Mouse (Mus musculus): ENCODE measurements around the gene Urad. TPM values are rescaled to one million over a fixed set of nuclear protein-coding genes. Genes with fewer than 3 reads are reported as not detected.

Urad gene
- polyA plus RNA-seq, 1 experiment from 2014 or later = not detected

DNA sequence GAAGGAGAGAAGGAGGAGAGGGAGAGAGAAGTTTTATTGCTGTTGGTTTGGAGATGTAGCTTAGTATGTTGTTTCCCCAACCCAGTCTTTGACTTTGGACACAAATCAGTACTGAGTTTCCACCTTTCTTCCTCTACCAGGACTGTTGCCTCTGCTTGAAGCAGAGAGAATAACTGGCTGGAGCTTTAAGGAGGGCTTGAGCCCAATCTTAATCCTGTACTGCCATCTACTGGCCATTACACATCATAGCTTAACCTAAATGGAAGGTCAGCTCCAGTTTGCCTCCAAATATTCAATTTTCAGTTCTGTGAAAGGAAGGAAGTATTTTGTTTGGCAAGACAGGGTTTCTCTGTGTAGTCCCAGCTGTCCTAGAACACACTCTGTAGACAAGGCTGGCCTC is 2.6 kb downstream of the Urad start:
- H3K27me3 ChIP-seq (replicated peaks; ENCODE audit: insufficient read depth, low read length) = peaks cover 54% of the 10 kb centered on the region

DNA sequence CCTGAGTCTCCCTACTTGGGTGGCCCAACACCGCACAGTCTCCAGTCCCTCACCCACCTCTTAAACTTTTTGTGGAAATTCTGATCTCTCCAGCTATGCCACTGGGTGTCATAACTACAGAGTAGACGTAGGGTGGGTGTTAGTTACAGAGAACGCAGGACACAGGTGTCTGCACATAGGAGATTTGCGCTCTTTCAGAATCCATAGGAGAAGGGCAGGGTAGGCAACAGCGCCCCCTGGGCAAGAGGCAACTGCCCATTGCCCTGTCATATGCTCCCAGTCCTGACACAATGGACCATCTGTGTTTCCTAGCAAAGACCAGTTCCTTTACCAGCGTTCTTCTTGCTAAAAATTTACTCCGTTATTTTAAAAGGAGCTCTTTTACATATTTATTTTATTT is 4.2 kb downstream of the Urad start:
- 18% methylated on average over 7 of the region's 7 CpGs for WGBS
- H3K4me2 ChIP-seq (replicated peaks; ENCODE audit: low read depth, low read length) = no peak overlapping the region
- no peak for DNase-seq (ENCODE audit: low spot score)
- H3K9ac ChIP-seq (replicated peaks; ENCODE audit: low read depth) = no peak overlapping the region
- ATAC-seq = no peak
- no peak for TF ChIP-seq EP300 (IDR thresholded peaks at IDR 0.05)
- peak; percentile 62 for TF ChIP-seq CTCF (IDR thresholded peaks at IDR 0.05)
- H3K27me3 ChIP-seq (replicated peaks; ENCODE audit: insufficient read depth, low read length) = peaks cover 66% of the 10 kb centered on the region
- no peaks in the 10 kb centered on the region for H3K4me1 ChIP-seq (ENCODE audit: insufficient read depth, low read depth, low read length)
- H3K36me3 ChIP-seq (ENCODE audit: insufficient read depth, low read length) = no peaks in the 10 kb centered on the region
- no peak overlapping the region for H3K4me3 ChIP-seq (ENCODE audit: low read depth, low read length)
- H3K9me3 ChIP-seq (ENCODE audit: low read length) = no peaks in the 10 kb centered on the region
- H3K27ac ChIP-seq (ENCODE audit: low read length) = no peak overlapping the region

More for the DNA sequence above, 2.6 kb downstream of the Urad start:
- no peaks in the 10 kb centered on the region for H3K36me3 ChIP-seq (ENCODE audit: insufficient read depth, low read length)
- TF ChIP-seq CTCF (IDR thresholded peaks at IDR 0.05) = peak; percentile 90
- no peak for TF ChIP-seq EP300 (IDR thresholded peaks at IDR 0.05)
- ATAC-seq = peak; percentile 55
- no peak overlapping the region for H3K4me3 ChIP-seq (ENCODE audit: low read depth, low read length)
- no peak overlapping the region for H3K27ac ChIP-seq (ENCODE audit: low read length)
- H3K4me2 ChIP-seq (replicated peaks; ENCODE audit: low read depth, low read length) = no peak overlapping the region
- DNase-seq (ENCODE audit: low spot score) = peak; percentile 92
- H3K9me3 ChIP-seq (ENCODE audit: low read length) = no peaks in the 10 kb centered on the region
- H3K4me1 ChIP-seq (ENCODE audit: insufficient read depth, low read depth, low read length) = no peaks in the 10 kb centered on the region
- H3K9ac ChIP-seq (replicated peaks; ENCODE audit: low read depth) = no peak overlapping the region

DNA sequence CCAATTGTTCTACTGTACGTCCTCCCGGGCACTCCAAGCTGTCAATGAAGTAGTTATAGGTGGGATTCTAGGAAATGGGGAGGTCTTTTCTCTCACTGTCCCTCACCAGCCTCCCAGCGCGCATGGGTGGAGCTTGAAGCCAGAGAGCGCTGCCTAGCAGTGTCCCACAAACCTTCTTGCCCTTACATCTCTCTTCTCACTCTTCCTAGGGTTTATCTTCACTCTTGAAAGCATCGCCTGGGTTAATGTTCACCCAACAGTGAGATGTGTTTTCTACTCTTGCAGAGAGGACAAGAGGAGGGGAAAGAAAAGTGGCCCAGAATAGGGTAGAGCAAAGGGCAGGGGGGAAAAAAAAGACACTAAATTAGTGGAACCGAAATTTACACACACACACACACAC is 4.9 kb downstream of the Urad start:
- Histone ChIP-seq H3K27me3 (replicated peaks; ENCODE audit: insufficient read depth, low read length) (peaks cover 71% of the 10 kb centered on the region), H3K27ac (ENCODE audit: low read length) (no peak overlapping the region), H3K9ac (replicated peaks; ENCODE audit: low read depth) (no peak overlapping the region), H3K4me2 (replicated peaks; ENCODE audit: low read depth, low read length) (no peak overlapping the region), H3K4me1 (ENCODE audit: insufficient read depth, low read depth, low read length) (no peaks in the 10 kb centered on the region), H3K9me3 (ENCODE audit: low read length) (no peaks in the 10 kb centered on the region), H3K4me3 (ENCODE audit: low read depth, low read length) (no peak overlapping the region), H3K36me3 (ENCODE audit: insufficient read depth, low read length) (no peaks in the 10 kb centered on the region)
- ATAC-seq (no peak), DNase-seq (ENCODE audit: low spot score) (no peak)
- TF ChIP-seq CTCF (IDR thresholded peaks at IDR 0.05) (no peak), EP300 (IDR thresholded peaks at IDR 0.05) (no peak)
- WGBS = 10% methylated on average over 7 of the region's 7 CpGs

DNA sequence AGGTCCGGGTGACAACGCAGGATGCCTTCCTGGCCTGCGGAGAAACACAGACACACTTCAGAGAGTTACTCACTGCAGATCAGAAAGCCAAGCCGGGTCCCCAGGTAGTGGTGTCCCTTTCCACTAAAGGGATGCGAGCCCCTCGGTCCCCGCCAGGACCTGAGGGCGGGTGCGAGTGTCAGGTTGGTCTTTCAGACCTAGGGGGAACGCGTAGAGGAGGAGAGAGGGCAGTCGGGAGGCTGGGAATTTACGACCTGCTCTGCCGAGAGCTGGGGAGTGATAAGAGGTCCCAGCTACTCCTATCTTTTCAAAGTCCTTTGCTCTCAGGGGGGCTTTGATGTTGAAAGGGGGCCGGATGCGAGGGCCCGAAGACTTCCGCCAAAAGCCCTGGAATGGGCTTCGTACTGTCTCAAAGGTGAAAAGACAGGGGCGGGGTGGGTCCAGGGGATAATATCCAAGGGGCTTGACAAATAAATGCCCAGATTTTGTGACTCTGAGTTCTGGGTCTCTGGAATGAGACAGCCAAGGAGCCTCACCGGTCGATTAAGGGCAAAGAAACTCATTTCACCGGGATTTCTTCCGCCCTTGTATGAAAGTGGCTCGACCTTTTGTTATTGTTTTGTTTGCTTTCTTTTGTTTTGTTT is 6.7 kb downstream of the Urad start:
- no peak for DNase-seq (ENCODE audit: low spot score)
- Histone ChIP-seq H3K4me2 (replicated peaks; ENCODE audit: low read depth, low read length) (no peak overlapping the region), H3K9ac (replicated peaks; ENCODE audit: low read depth) (no peak overlapping the region), H3K36me3 (ENCODE audit: insufficient read depth, low read length) (no peaks in the 10 kb centered on the region), H3K4me1 (ENCODE audit: insufficient read depth, low read depth, low read length) (no peaks in the 10 kb centered on the region), H3K4me3 (ENCODE audit: low read depth, low read length) (no peak overlapping the region), H3K27ac (ENCODE audit: low read length) (no peak overlapping the region), H3K27me3 (replicated peaks; ENCODE audit: insufficient read depth, low read length) (peaks cover 82% of the 10 kb centered on the region), H3K9me3 (ENCODE audit: low read length) (no peaks in the 10 kb centered on the region)
- TF ChIP-seq CTCF (IDR thresholded peaks at IDR 0.05) (no peak), EP300 (IDR thresholded peaks at IDR 0.05) (no peak)
- WGBS = 2% methylated on average over 25 of the region's 25 CpGs
- no peak for ATAC-seq

DNA sequence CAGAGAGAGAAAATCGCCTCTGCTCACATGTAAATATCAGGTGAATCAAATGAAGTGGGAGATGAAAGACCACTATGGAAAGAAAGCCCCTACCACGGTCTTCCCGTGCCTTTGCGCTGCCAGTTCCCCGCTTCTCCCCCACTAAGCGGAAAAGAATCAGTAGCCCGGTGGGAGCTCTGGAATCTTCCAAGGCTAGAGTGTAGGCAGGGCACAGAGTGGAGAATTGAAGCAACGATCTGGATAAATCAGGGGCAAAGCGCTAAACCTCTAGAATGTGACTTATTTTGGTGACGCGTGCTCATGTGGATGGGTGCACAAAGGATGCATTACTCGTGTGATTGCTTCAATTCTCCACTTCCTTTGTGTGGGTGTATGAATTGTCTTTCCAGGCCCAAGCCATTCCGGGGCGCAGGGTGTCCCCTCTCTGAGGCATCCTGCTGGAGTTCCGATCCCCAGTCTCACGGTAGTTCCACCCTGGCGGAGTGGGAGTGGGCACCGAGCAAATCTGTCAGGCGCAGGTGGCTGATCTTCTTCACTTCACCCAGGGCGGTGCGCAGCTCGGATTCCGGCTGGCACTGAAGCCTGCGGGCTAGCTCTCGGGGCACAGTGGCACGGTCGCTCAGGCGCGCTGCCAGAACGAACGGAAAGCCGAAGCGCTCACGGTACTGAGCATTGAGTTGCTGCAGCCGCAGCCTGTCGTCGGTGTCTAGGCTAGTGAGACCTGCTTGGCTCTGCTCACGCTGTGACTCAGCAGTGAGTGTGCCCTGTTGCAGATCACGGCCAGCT is 7.4 kb downstream of the Urad start:
- Histone ChIP-seq H3K4me3 (ENCODE audit: low read depth, low read length) (no peak overlapping the region), H3K4me2 (replicated peaks; ENCODE audit: low read depth, low read length) (no peak overlapping the region), H3K9ac (replicated peaks; ENCODE audit: low read depth) (no peak overlapping the region), H3K4me1 (ENCODE audit: insufficient read depth, low read depth, low read length) (no peaks in the 10 kb centered on the region), H3K27ac (ENCODE audit: low read length) (no peak overlapping the region), H3K9me3 (ENCODE audit: low read length) (no peaks in the 10 kb centered on the region), H3K27me3 (replicated peaks; ENCODE audit: insufficient read depth, low read length) (peaks cover 90% of the 10 kb centered on the region), H3K36me3 (ENCODE audit: insufficient read depth, low read length) (no peaks in the 10 kb centered on the region)
- no peak for TF ChIP-seq CTCF (IDR thresholded peaks at IDR 0.05)
- no peak for TF ChIP-seq EP300 (IDR thresholded peaks at IDR 0.05)
- DNase-seq (ENCODE audit: low spot score) (no peak), ATAC-seq (no peak)
- 2% methylated on average over 39 of the region's 39 CpGs for WGBS

DNA sequence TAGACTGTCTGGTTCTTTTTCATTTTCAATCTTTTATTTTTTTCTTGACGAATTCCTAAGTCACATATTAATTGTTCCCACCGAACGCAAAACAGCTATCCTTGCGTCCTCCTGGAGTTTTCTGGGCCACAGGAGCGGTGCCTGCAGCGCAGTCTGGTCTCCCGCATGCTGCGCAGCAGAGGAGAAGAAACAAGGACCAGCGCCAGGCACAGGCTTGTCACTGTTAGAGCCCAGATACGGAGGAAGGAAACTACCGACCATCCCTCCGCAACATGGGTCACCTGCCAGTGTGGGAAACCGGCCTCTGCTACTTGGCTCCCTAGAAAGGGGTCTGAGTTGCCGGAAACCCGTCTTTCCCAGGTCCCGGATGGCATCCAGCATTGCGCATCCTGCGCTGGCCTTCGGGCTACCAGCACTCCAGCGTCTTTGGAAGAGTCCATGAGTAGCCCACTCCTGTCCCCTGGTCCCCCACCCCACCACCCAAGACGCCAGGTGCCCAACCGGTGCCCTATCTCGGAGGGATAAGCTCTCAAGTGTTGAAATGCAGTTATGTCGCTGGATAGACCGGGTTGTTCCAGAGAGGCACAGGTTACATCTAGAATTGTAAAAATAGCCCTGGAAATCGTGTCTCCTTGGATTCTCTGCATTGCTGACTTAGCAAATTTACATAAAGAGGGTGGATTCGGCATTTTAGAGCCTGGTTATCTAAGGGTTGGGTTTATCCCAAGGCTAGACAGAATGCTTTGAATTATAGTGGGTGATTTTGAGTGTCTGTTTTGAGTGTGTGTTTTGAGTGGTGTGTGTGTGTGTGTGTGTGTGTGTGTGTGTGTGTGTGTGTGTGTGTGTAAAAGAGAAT is 9.2 kb downstream of the Urad start:
- Histone ChIP-seq H3K4me3 (ENCODE audit: low read depth, low read length) (no peak overlapping the region), H3K9me3 (ENCODE audit: low read length) (no peaks in the 10 kb centered on the region), H3K27me3 (replicated peaks; ENCODE audit: insufficient read depth, low read length) (peaks cover 95% of the 10 kb centered on the region), H3K36me3 (ENCODE audit: insufficient read depth, low read length) (no peaks in the 10 kb centered on the region), H3K9ac (replicated peaks; ENCODE audit: low read depth) (no peak overlapping the region), H3K4me1 (ENCODE audit: insufficient read depth, low read depth, low read length) (no peaks in the 10 kb centered on the region), H3K4me2 (replicated peaks; ENCODE audit: low read depth, low read length) (no peak overlapping the region), H3K27ac (ENCODE audit: low read length) (no peak overlapping the region)
- ATAC-seq (no peak), DNase-seq (ENCODE audit: low spot score) (no peak)
- no peak for TF ChIP-seq CTCF (IDR thresholded peaks at IDR 0.05)
- TF ChIP-seq EP300 (IDR thresholded peaks at IDR 0.05) = no peak
- 4% methylated on average over 27 of the region's 27 CpGs for WGBS
